Mouse (Mus musculus) lung, postnatal 25 days (tissue): Measurements from ENCODE around the gene Cercam.
A peak's percentile ranks its signal among the peaks of the same experiment; 100 is the strongest.

Experiments used
- DNase-seq: peaks from one replicate; pipeline ENCODE4 v3.0.0; 2022; ENCODE audit warnings: low spot score

The Cercam gene

GRCm38 (mm10) chr2:29868949-29869645 lies at the start of gene Cercam:
Gene Cercam (plus strand): TSS chr2:29869164.
- DNase-seq = peak; percentile 87

GRCm38 (mm10) chr2:29819363-29819762 lies 49.6 kb upstream of the Cercam start:
- no peak for DNase-seq

- DNase-seq = peak; percentile 43
Measured at GRCm38 (mm10) chr2:29820025-29820817, 48.7 kb upstream of the Cercam start, which contains the start of gene Urm1. Gene Urm1 (plus strand): TSS chr2:29820075.

- no peak for DNase-seq
Measured at GRCm38 (mm10) chr2:29826318-29826925, 42.5 kb upstream of the Cercam start.

- DNase-seq = peak; percentile 98
Measured at GRCm38 (mm10) chr2:29826926-29827708, 41.8 kb upstream of the Cercam start.

GRCm38 (mm10) chr2:29827709-29828024 lies 41.3 kb upstream of the Cercam start:
- no peak for DNase-seq

GRCm38 (mm10) chr2:29831106-29831505 lies 37.9 kb upstream of the Cercam start:
- no peak for DNase-seq

GRCm38 (mm10) chr2:29833796-29834195 lies 35.2 kb upstream of the Cercam start:
- no peak for DNase-seq

GRCm38 (mm10) chr2:29835391-29835899 lies 33.5 kb upstream of the Cercam start:
- no peak for DNase-seq

- DNase-seq = no peak
Measured at GRCm38 (mm10) chr2:29839460-29839859, 29.5 kb upstream of the Cercam start.

GRCm38 (mm10) chr2:29843231-29844105 lies 25.5 kb upstream of the Cercam start:
- no peak for DNase-seq

GRCm38 (mm10) chr2:29844115-29844514 lies 24.8 kb upstream of the Cercam start:
- no peak for DNase-seq

- DNase-seq = no peak
Measured at GRCm38 (mm10) chr2:29844661-29845060, 24.3 kb upstream of the Cercam start.

- DNase-seq = no peak
Measured at GRCm38 (mm10) chr2:29845636-29846035, 23.3 kb upstream of the Cercam start.

- no peak for DNase-seq
Measured at GRCm38 (mm10) chr2:29846061-29846853, 22.7 kb upstream of the Cercam start.

GRCm38 (mm10) chr2:29846911-29847310 lies 22.1 kb upstream of the Cercam start:
- DNase-seq = no peak

GRCm38 (mm10) chr2:29849041-29849440 lies 19.9 kb upstream of the Cercam start:
- no peak for DNase-seq

GRCm38 (mm10) chr2:29849841-29850480 lies 19.0 kb upstream of the Cercam start:
- DNase-seq = no peak

- DNase-seq = no peak
Measured at GRCm38 (mm10) chr2:29852957-29853485, 15.9 kb upstream of the Cercam start.
